Mouse (Mus musculus): ENCODE data around the gene Gpc6. TPM values are rescaled to one million over a fixed set of nuclear protein-coding genes. Genes with fewer than 3 reads are reported as not detected.

Gene Gpc6
- polyA plus RNA-seq, 2 experiments = 26.1 to 39.5 TPM

GRCm38 (mm10) chr14:117070470-117071085 is 145.5 kb downstream of the Gpc6 start:
- no peak for TF ChIP-seq POLR2A (IDR thresholded peaks at IDR 0.05; ENCODE audit: borderline replicate concordance, extremely low read depth, insufficient read depth, insufficient read length)
- no peak overlapping the region for H3K27ac ChIP-seq (replicated peaks; ENCODE audit: low read depth, low read length)
- no peaks in the 10 kb centered on the region for H3K9me3 ChIP-seq (ENCODE audit: control insufficient read depth, low read length)
- no peaks in the 10 kb centered on the region for H3K4me1 ChIP-seq (ENCODE audit: control insufficient read depth, insufficient read depth, low read length)
- ATAC-seq (ENCODE audit: low FRiP score, low read depth) (no peak), DNase-seq (ENCODE audit: low spot score) (no peak)
- H3K4me3 ChIP-seq (replicated peaks; ENCODE audit: low read length) = no peak overlapping the region
- no peak overlapping the region for H3K9ac ChIP-seq (ENCODE audit: low read depth, low read length, severe bottlenecking)
- H3K27me3 ChIP-seq (ENCODE audit: control insufficient read depth, insufficient read depth, low read length) = no peaks in the 10 kb centered on the region
- no peaks in the 10 kb centered on the region for H3K36me3 ChIP-seq (ENCODE audit: control insufficient read depth, insufficient read depth, low read length)
- 94% methylated on average over 4 of the region's 4 CpGs for WGBS
- H3K4me2 ChIP-seq (replicated peaks; ENCODE audit: low read depth, low read length, severe bottlenecking) = no peak overlapping the region

- TF ChIP-seq POLR2A (IDR thresholded peaks at IDR 0.05; ENCODE audit: borderline replicate concordance, extremely low read depth, insufficient read depth, insufficient read length) = no peak
- Histone ChIP-seq H3K4me3 (replicated peaks; ENCODE audit: low read length) (no peak overlapping the region), H3K36me3 (ENCODE audit: control insufficient read depth, insufficient read depth, low read length) (no peaks in the 10 kb centered on the region), H3K4me1 (ENCODE audit: control insufficient read depth, insufficient read depth, low read length) (no peaks in the 10 kb centered on the region), H3K9ac (ENCODE audit: low read depth, low read length, severe bottlenecking) (no peak overlapping the region), H3K27me3 (ENCODE audit: control insufficient read depth, insufficient read depth, low read length) (no peaks in the 10 kb centered on the region), H3K9me3 (ENCODE audit: control insufficient read depth, low read length) (no peaks in the 10 kb centered on the region), H3K4me2 (replicated peaks; ENCODE audit: low read depth, low read length, severe bottlenecking) (no peak overlapping the region), H3K27ac (replicated peaks; ENCODE audit: low read depth, low read length) (no peak overlapping the region)
- WGBS = 87% methylated on average over 4 of the region's 4 CpGs
- DNase-seq (ENCODE audit: low spot score) (no peak), ATAC-seq (ENCODE audit: low FRiP score, low read depth) (no peak)
Observed at GRCm38 (mm10) chr14:117093586-117093985, 168.5 kb downstream of the Gpc6 start.

GRCm38 (mm10) chr14:117106900-117107299 is 181.8 kb downstream of the Gpc6 start:
- TF ChIP-seq POLR2A (IDR thresholded peaks at IDR 0.05; ENCODE audit: borderline replicate concordance, extremely low read depth, insufficient read depth, insufficient read length) = no peak
- DNase-seq (ENCODE audit: low spot score) (no peak), ATAC-seq (ENCODE audit: low FRiP score, low read depth) (no peak)
- Histone ChIP-seq H3K4me1 (ENCODE audit: control insufficient read depth, insufficient read depth, low read length) (no peaks in the 10 kb centered on the region), H3K9me3 (ENCODE audit: control insufficient read depth, low read length) (no peaks in the 10 kb centered on the region), H3K27me3 (ENCODE audit: control insufficient read depth, insufficient read depth, low read length) (no peaks in the 10 kb centered on the region), H3K4me3 (replicated peaks; ENCODE audit: low read length) (no peak overlapping the region), H3K9ac (ENCODE audit: low read depth, low read length, severe bottlenecking) (no peak overlapping the region), H3K4me2 (replicated peaks; ENCODE audit: low read depth, low read length, severe bottlenecking) (no peak overlapping the region), H3K36me3 (ENCODE audit: control insufficient read depth, insufficient read depth, low read length) (no peaks in the 10 kb centered on the region), H3K27ac (replicated peaks; ENCODE audit: low read depth, low read length) (no peak overlapping the region)
- 95% methylated on average over 4 of the region's 4 CpGs for WGBS

GRCm38 (mm10) chr14:117113153-117113552 is 188.0 kb downstream of the Gpc6 start:
- Histone ChIP-seq H3K4me2 (replicated peaks; ENCODE audit: low read depth, low read length, severe bottlenecking) (no peak overlapping the region), H3K4me1 (ENCODE audit: control insufficient read depth, insufficient read depth, low read length) (no peaks in the 10 kb centered on the region), H3K9ac (ENCODE audit: low read depth, low read length, severe bottlenecking) (no peak overlapping the region), H3K27me3 (ENCODE audit: control insufficient read depth, insufficient read depth, low read length) (no peaks in the 10 kb centered on the region), H3K36me3 (ENCODE audit: control insufficient read depth, insufficient read depth, low read length) (no peaks in the 10 kb centered on the region), H3K4me3 (replicated peaks; ENCODE audit: low read length) (no peak overlapping the region), H3K9me3 (ENCODE audit: control insufficient read depth, low read length) (no peaks in the 10 kb centered on the region), H3K27ac (replicated peaks; ENCODE audit: low read depth, low read length) (no peak overlapping the region)
- no peak for TF ChIP-seq POLR2A (IDR thresholded peaks at IDR 0.05; ENCODE audit: borderline replicate concordance, extremely low read depth, insufficient read depth, insufficient read length)
- DNase-seq (ENCODE audit: low spot score) (peak; percentile 35), ATAC-seq (ENCODE audit: low FRiP score, low read depth) (no peak)
- 84% methylated on average over 3 of the region's 3 CpGs for WGBS

DNA sequence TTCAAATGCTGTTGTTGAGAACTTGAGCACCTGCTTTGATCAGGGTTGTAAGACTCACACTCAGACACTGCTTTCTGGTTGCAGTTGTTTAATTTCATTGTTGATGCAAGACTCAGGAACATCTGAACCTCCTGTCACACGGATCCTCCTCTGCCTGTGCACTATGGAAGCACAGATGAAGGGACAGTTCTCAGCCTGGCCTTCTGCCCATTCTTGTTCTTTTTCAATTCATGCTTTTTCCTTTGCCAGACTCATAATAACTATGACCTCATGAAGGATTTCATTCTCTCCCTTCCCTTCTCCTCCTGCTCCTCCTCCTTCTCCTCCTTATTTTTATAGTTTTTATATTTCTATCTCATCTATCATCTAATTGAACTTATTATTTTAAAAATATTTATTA is 196.9 kb downstream of the Gpc6 start:
- no peak overlapping the region for H3K4me3 ChIP-seq (replicated peaks; ENCODE audit: low read length)
- H3K4me2 ChIP-seq (replicated peaks; ENCODE audit: low read depth, low read length, severe bottlenecking) = no peak overlapping the region
- DNase-seq (ENCODE audit: low spot score) (no peak), ATAC-seq (ENCODE audit: low FRiP score, low read depth) (no peak)
- WGBS = 68% methylated on average over 1 of the region's 1 CpGs
- H3K27ac ChIP-seq (replicated peaks; ENCODE audit: low read depth, low read length) = no peak overlapping the region
- no peaks in the 10 kb centered on the region for H3K9me3 ChIP-seq (ENCODE audit: control insufficient read depth, low read length)
- H3K36me3 ChIP-seq (ENCODE audit: control insufficient read depth, insufficient read depth, low read length) = no peaks in the 10 kb centered on the region
- no peaks in the 10 kb centered on the region for H3K27me3 ChIP-seq (ENCODE audit: control insufficient read depth, insufficient read depth, low read length)
- peaks cover 6% of the 10 kb centered on the region; the same call in 1 of the 2 replicates for H3K4me1 ChIP-seq (ENCODE audit: control insufficient read depth, insufficient read depth, low read length)
- TF ChIP-seq POLR2A (IDR thresholded peaks at IDR 0.05; ENCODE audit: borderline replicate concordance, extremely low read depth, insufficient read depth, insufficient read length) = no peak
- no peak overlapping the region for H3K9ac ChIP-seq (ENCODE audit: low read depth, low read length, severe bottlenecking)

Measured in limb, embryonic 14.5 days (tissue).